Mouse (Mus musculus) bone marrow macrophage, adult 2 months (primary cell): ENCODE results near the gene Greb1. TPM values are rescaled to one million over a fixed set of nuclear protein-coding genes. Genes with fewer than 3 reads are reported as not detected.

Source experiments
- H3K27ac ChIP-seq: 2 replicates; pipeline ENCODE4 v1.5.1; 2012; ENCODE audit warnings: low read depth, low read length; ENCODE audit not compliant: insufficient read depth
- H3K4me1 ChIP-seq: 2 replicates; pipeline ENCODE4 v1.6.1; 2012; ENCODE audit warnings: low read length; ENCODE audit not compliant: control insufficient read depth, insufficient read depth
- H3K4me3 ChIP-seq: 2 replicates; pipeline ENCODE4 v1.5.1; 2012; ENCODE audit warnings: mild to moderate bottlenecking, low read length, moderate library complexity; ENCODE audit not compliant: insufficient read depth
- CTCF ChIP-seq: IDR thresholded peaks from 2 replicates; pipeline ENCODE4 v1.5.1; 2012; ENCODE audit warnings: low read depth, mild to moderate bottlenecking, low read length, moderate library complexity
- POLR2A ChIP-seq: IDR thresholded peaks from 2 replicates; pipeline ENCODE4 v1.6.1; 2012; ENCODE audit warnings: mild to moderate bottlenecking, low read depth, low read length, borderline replicate concordance
- polyA plus RNA-seq: library from polyadenylated mRNA; stranded (reverse); fragments of >200 nt; gene quantifications from 2 replicates; pipeline ENCODE4 v1.2.4, GENCODE M21; 2012; ENCODE audit not compliant: missing spikeins, insufficient read depth, insufficient read length

Gene Greb1
- polyA plus RNA-seq, 1 experiment = not detected

DNA sequence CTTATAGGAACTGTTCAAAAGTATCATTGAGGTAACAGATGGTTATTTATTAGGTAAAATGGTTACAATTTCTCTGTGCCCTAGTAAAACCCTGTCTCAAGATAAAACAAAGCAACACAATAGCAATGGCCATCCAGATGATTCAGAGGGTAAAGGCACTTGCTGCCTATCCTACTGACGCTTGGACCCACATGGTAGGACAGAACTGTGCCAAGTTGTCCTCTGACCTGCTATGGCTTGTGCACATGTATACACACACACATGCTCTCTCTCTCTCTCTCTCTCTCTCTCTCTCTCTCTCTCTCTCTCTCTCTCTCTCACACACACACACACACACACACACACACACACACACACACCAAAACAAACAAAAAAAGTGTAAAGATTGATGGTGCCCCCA, 11.5 kb downstream of the Greb1 start:
- TF ChIP-seq POLR2A = no peak
- no peak for TF ChIP-seq CTCF
- Histone ChIP-seq H3K4me1 (no peaks in the 10 kb centered on the region), H3K4me3 (no peak overlapping the region), H3K27ac (no peak overlapping the region)

DNA sequence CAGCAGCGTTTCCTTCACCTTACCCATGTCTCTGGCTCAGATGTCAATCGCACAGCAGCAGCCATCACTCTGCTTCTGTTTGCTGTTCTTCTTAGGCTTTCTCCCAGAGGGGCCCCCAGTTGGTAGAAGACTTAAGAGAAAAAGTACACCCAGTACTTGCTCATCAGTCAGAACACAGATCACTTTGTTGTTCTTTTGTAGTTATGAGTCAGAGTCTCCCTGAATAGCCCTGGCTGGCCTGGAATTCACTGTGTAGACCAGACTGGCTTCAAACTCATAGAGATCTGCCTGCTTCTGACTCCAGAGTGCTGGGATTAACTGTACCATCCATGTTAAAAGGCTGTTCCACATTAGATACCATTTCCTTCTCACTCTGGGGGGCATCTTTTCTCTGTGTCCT, 12.1 kb downstream of the Greb1 start:
- Histone ChIP-seq H3K4me3 (no peak overlapping the region), H3K27ac (no peak overlapping the region), H3K4me1 (no peaks in the 10 kb centered on the region)
- TF ChIP-seq POLR2A = no peak
- TF ChIP-seq CTCF = no peak

DNA sequence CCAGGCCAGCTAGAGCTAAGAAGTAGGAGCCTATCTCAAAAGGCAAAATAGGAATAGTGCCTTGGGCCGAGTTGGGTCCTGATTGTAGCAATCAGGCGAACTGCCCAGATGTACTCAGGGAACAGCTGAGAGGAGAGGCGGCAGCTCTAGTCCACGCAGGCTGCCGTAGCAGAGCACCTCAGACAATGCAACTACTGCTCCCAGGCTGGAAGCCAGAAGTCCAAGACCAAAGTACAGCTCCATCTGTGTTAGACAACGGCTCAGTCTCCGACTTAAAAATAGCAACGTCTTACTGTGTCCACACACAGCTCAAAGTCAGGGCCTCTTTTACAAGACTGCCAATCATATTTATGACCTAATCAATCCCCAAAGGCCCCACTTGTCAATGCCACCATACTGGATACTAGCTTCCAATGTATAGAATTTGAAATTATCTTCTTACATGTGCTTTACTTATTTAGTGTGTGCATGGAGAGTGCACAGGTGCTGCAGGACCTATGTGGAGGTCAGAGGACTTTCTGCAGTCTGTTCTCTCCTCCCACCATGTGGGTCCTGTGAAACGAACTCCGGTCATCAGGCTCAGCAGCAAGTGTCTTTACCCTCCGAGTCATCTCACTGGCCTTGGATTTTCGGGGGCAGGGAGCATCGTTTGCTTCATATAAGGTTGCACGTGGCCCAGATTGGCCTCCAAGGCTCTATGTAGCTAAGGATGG, 19.5 kb downstream of the Greb1 start:
- TF ChIP-seq POLR2A = no peak
- no peak for TF ChIP-seq CTCF
- Histone ChIP-seq H3K27ac (no peak overlapping the region), H3K4me3 (no peak overlapping the region), H3K4me1 (peaks cover 2% of the 10 kb centered on the region; the same call in 1 of the 2 replicates)

DNA sequence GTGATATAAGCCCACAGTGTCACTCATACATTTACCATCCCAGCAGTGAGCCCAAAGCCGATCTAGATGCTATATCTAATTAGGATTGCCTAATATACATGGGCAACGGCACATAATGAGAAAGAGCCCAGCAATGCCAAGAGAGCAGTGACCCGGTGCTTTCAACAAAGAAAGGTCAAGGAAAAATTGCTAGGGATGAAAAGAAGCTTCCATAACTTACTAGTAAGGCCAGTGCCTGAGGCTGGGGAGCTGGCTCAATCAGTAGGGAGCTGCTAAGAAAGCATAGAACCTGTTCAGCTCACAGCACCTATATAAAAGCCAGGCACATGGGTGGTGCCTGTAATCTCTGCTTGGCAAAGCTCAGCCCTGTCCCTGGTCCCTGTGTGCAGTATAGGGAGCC, 20.4 kb downstream of the Greb1 start:
- Histone ChIP-seq H3K27ac (no peak overlapping the region), H3K4me3 (no peak overlapping the region), H3K4me1 (peaks cover 2% of the 10 kb centered on the region; the same call in 1 of the 2 replicates)
- no peak for TF ChIP-seq CTCF
- TF ChIP-seq POLR2A = no peak

DNA sequence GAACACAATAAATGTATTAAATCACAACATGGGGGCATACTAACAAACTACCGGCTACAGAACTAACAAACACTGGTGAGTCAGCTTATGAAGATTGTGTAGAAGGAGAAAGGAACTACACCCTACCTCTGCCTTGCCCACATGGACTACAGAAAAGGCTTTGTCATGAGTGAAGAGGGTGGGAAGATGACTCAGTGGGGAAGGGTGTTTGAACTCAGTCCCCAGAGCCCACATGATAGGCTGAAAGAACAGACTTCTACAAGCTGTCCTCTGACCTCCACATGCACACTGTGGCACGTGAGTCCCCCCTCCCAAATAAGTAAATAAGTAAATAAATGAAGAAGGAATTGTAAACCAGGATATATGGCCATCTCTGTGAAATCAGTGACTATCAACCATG, 21.5 kb downstream of the Greb1 start:
- no peak overlapping the region for H3K4me3 ChIP-seq
- H3K27ac ChIP-seq = no peak overlapping the region
- TF ChIP-seq POLR2A = no peak
- TF ChIP-seq CTCF = no peak
- H3K4me1 ChIP-seq = peaks cover 2% of the 10 kb centered on the region; the same call in 1 of the 2 replicates

DNA sequence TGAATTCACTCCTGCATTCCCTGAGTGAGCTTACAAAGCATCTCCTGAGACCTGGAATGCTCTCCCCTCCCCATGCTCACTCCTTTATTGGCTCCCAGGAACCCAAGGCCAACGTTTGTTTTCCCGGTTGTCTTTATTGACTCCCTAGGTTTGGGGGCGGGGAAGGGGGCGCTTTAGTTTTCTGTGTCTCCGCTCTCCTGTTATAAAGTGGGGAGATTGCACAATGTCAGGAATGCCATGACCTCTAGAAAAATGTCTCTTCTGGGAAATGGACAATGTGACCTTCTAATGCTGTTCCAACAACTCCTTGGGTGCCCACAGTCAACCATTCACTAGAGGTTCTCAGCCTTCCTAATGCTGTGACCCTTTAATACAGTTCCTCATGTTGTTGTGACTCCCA, 22.2 kb downstream of the Greb1 start:
- TF ChIP-seq CTCF (no peak), POLR2A (no peak)
- Histone ChIP-seq H3K4me1 (peaks cover 2% of the 10 kb centered on the region; the same call in 1 of the 2 replicates), H3K27ac (no peak overlapping the region), H3K4me3 (no peak overlapping the region)

DNA sequence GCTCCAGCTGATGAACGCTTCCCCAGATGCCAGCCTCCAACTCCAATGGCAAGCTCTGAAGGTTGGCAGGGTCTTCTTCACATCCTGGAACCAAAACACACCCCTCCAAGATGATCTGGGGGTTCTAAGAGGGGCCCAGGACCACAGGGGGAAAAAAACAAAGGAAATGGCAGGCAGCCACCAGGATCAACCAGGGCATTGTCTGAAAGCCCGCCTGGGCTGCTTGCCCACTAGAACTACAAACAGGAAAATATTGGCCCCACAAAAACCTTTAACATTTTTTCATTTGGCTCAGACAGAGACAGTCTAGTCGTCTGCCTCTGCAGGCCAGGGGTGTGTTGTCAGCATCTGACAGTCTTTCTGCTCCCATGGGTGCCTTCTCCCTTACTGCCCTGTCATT, 25.3 kb downstream of the Greb1 start:
- Histone ChIP-seq H3K27ac (no peak overlapping the region), H3K4me3 (no peak overlapping the region), H3K4me1 (peaks cover 2% of the 10 kb centered on the region; the same call in 1 of the 2 replicates)
- TF ChIP-seq POLR2A (no peak), CTCF (no peak)

DNA sequence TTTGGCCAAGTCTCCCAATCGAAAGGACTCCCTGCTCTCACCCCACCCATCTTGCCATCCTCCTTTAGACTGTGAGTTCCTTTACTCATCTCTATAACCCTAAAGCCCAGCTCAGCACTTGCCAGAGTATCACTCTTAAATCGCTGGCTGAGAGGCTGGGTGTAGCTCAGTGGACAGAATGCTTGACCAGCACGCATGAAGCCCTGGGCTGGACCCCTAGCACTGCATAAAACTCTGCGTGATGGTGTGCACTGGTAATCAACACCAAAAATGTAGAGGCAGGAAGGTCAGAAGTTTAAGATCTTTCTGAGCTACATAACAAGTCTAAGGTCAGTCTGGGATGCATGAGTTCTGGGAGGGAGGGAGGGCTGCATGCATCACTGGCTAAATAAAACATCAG, 26.1 kb downstream of the Greb1 start:
- peaks cover 2% of the 10 kb centered on the region; the same call in 1 of the 2 replicates for H3K4me1 ChIP-seq
- no peak overlapping the region for H3K4me3 ChIP-seq
- TF ChIP-seq POLR2A (no peak), CTCF (no peak)
- no peak overlapping the region for H3K27ac ChIP-seq

DNA sequence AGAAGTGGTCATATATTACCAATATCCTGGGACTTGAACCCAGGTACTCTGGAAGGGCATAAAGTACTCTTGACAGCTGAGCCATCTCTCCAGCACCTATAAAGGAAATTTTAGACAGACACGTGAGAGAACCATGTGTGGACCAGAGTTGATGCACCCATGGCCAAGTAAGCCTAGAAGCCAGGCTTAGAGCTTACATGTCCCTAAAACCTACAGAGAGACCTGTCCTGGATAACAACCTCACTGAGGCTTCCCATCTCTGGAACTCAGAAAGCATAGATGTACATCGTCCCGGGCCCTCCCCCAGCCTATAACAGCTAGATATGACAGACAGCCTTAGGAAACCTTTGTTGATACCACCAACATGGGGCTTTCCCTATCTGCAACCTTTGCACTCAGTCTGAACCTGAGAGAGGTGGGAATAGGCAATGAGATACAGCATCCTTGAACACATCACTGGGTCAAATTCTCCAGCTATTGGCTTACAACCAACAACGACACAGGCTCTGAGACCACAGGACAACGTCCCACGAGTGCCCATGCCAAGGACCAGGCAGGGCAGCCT, 31.0 kb downstream of the Greb1 start:
- Histone ChIP-seq H3K27ac (no peak overlapping the region), H3K4me1 (no peaks in the 10 kb centered on the region), H3K4me3 (no peak overlapping the region)
- no peak for TF ChIP-seq POLR2A
- TF ChIP-seq CTCF = no peak

DNA sequence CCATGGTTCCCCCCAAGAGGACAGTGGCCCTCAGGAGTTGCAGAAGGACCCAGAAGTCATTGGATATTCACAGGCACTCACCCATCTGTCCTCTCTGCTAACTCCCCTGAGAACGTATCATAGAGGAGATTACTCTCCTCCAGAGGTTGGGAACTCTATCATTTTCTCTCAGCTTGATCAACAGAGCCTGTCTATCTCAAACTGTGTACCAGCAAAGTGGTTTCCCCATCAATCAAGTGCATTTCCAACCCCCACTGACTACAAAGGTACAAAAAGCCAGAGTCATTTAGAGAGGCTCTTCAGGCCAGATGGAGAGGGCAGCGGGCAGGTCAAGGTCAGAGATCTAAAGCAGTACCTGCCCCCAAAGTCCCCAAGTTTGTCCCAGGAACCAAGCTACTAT, 32.0 kb downstream of the Greb1 start:
- H3K27ac ChIP-seq = no peak overlapping the region
- no peak for TF ChIP-seq POLR2A
- H3K4me3 ChIP-seq = no peak overlapping the region
- H3K4me1 ChIP-seq = no peaks in the 10 kb centered on the region
